Mouse (Mus musculus) heart, adult 2 months (tissue): ENCODE data around the gene Tbc1d5. TPM values are rescaled to one million over a fixed set of nuclear protein-coding genes. Genes with fewer than 3 reads are reported as not detected.

Experiments used
- DNase-seq, 2 experiments: peaks; one replicate each; pipeline ENCODE4 v3.0.0; 2021
- H3K27ac ChIP-seq: fragments of 200-600 bp; 2 replicates; pipeline ENCODE4 v1.8.1; 2022
- H3K27me3 ChIP-seq: fragments of 200-500 bp; 2 replicates; pipeline ENCODE4 v1.6.1; 2012; ENCODE audit warnings: mild to moderate bottlenecking, low read length, inconsistent platforms, mixed read lengths; ENCODE audit not compliant: control insufficient read depth, insufficient read depth
- H3K36me3 ChIP-seq: fragments of 200-500 bp; 2 replicates; pipeline ENCODE4 v1.6.1; 2012; ENCODE audit warnings: low read length, inconsistent platforms; ENCODE audit not compliant: control insufficient read depth, insufficient read depth
- H3K4me1 ChIP-seq: fragments of 200-500 bp; 2 replicates; pipeline ENCODE4 v1.6.1; 2011; ENCODE audit warnings: low read length; ENCODE audit not compliant: control insufficient read depth, insufficient read depth
- H3K4me3 ChIP-seq: fragments of 200-600 bp; 2 replicates; pipeline ENCODE4 v1.8.1; 2022
- H3K79me2 ChIP-seq: fragments of 200-500 bp; replicated peaks from 2 replicates; pipeline ENCODE4 v1.6.1; 2012; ENCODE audit warnings: mild to moderate bottlenecking, inconsistent platforms, low read length, moderate library complexity, mixed read lengths; ENCODE audit not compliant: control insufficient read depth, insufficient read depth
- H3K9ac ChIP-seq: fragments of 200-500 bp; 2 replicates; pipeline ENCODE4 v1.6.1; 2012; ENCODE audit warnings: low read depth, mild to moderate bottlenecking, control low read depth, inconsistent platforms, low read length, mixed read lengths
- CTCF ChIP-seq: fragments of 200-600 bp; IDR thresholded peaks from 2 replicates; pipeline ENCODE4 v1.8.1; 2022; ENCODE audit warnings: antibody characterized with exemption, mild to moderate bottlenecking, moderate library complexity
- EP300 ChIP-seq: fragments of 200-500 bp; IDR thresholded peaks from 2 replicates; pipeline ENCODE4 v1.6.1; 2011; ENCODE audit warnings: low read depth, low read length, control low read depth; ENCODE audit not compliant: insufficient read depth
- POLR2A ChIP-seq: fragments of 200-500 bp; IDR thresholded peaks from 2 replicates; pipeline ENCODE4 v1.6.1; 2011; ENCODE audit warnings: mild to moderate bottlenecking, low read depth, low read length, control low read depth; ENCODE audit not compliant: insufficient read depth
- WGBS: fragments of 180-500 bp; shearing (Covaris S2); methylation state at CpG from one replicate; pipeline ENCODE4 v1.1.7; 2018; 5-methylcytosine and 5-hydroxymethylcytosine counted together
- intact Hi-C: fragments of 180-260 bp; cut with DNase I; formaldehyde crosslinking; loops from one replicate; pipeline ENCODE4 v1.15.1; 2025
- polyA plus RNA-seq: library from polyadenylated mRNA; depleted of rRNA; stranded (reverse); fragments of >200 nt; gene quantifications from 2 replicates; pipeline ENCODE4 v1.2.3, GENCODE M21; 2012
- total RNA-seq, 2 experiments: library from RNA; stranded (reverse); gene quantifications; 2 replicates each; pipeline ENCODE4 v1.2.3; 2021

Tbc1d5 gene
- total and polyA plus RNA-seq, 3 experiments: 8.5 to 19.4 (median 15.8) TPM

GRCm38 (mm10) chr17:50738476-50738875 is 440.7 kb downstream of the Tbc1d5 start:
- DNase-seq: no peak
- peaks cover 23% of the 10 kb centered on the region for H3K4me1 ChIP-seq
- no peak overlapping the region for H3K27ac ChIP-seq
- no peaks in the 10 kb centered on the region for H3K27me3 ChIP-seq
- no peaks in the 10 kb centered on the region; the same call in 1 of the 2 replicates for H3K79me2 ChIP-seq
- intact Hi-C loops: loop anchor here (2.0 kb wide), 1 partner anchor 14 kb away; no protein-coding TSS in a partner anchor
- TF ChIP-seq EP300: no peak
- no peak for TF ChIP-seq POLR2A
- TF ChIP-seq CTCF: no peak
- no peak overlapping the region for H3K9ac ChIP-seq
- peaks cover 3% of the 10 kb centered on the region for H3K36me3 ChIP-seq
- 82% methylated on average over 2 of the region's 2 CpGs for WGBS
- H3K4me3 ChIP-seq: no peak overlapping the region

GRCm38 (mm10) chr17:50737068-50737467 is 442.1 kb downstream of the Tbc1d5 start:
- peaks cover 23% of the 10 kb centered on the region for H3K4me1 ChIP-seq
- no peak for TF ChIP-seq CTCF
- TF ChIP-seq POLR2A: no peak
- TF ChIP-seq EP300: 0 out of 2 replicates have a peak, but pooled peaks have one; percentile 6
- intact Hi-C loops: no loop called here
- no peaks in the 10 kb centered on the region for H3K27me3 ChIP-seq
- H3K9ac ChIP-seq: no peak overlapping the region
- 18% methylated on average over 2 of the region's 2 CpGs for WGBS
- no peak for DNase-seq
- peaks cover 3% of the 10 kb centered on the region for H3K36me3 ChIP-seq
- H3K27ac ChIP-seq: peak overlapping the region; percentile 75
- H3K4me3 ChIP-seq: no peak overlapping the region
- H3K79me2 ChIP-seq: no peaks in the 10 kb centered on the region

DNA sequence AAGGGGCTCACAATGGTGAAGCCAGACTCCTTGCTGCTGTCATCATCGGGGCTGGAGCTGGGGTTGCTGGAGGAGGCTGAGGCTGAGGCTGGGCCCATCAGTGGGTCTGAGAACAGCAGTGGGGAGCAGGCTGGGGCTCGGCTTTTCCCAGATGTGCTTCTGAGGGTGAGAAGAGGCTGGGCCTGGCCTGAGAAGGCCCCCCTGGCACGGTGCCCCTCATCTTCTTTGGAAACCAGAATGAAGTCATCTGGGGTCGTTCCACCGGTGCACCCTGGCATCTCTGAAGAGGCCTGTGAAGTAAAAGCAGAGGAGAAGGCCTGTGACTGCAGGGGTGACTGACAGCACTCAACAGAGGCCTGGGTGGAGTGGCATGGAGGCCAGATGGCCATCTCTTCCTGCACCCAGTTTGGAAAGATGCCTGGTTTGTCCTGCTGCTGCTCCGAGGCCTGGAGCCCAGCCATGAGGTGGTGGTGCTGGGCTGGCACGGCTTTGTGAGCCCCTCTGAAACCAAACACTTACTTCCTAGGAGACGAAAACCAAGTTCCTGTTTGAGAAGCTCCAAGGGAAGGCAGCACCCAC is 443.1 kb downstream of the Tbc1d5 start:
- peak overlapping the region; percentile 75 for H3K27ac ChIP-seq
- no peaks in the 10 kb centered on the region for H3K27me3 ChIP-seq
- TF ChIP-seq CTCF: no peak
- no peak for TF ChIP-seq EP300
- TF ChIP-seq POLR2A: no peak
- H3K36me3 ChIP-seq: peaks cover 3% of the 10 kb centered on the region
- 34% methylated on average over 8 of the region's 8 CpGs for WGBS
- intact Hi-C loops: no loop called here
- H3K79me2 ChIP-seq: no peaks in the 10 kb centered on the region
- H3K4me1 ChIP-seq: peaks cover 23% of the 10 kb centered on the region
- no peak overlapping the region for H3K4me3 ChIP-seq
- peak overlapping the region; percentile 11 for H3K9ac ChIP-seq
- DNase-seq: peak; percentile 57

GRCm38 (mm10) chr17:50735382-50735954 is 443.7 kb downstream of the Tbc1d5 start:
- DNase-seq: peak; percentile 62 to 77
- Histone ChIP-seq H3K79me2 (no peaks in the 10 kb centered on the region), H3K27ac (peak overlapping the region; percentile 75), H3K9ac (peak overlapping the region; percentile 22; the same call in 1 of the 2 replicates), H3K36me3 (peaks cover 3% of the 10 kb centered on the region), H3K27me3 (no peaks in the 10 kb centered on the region), H3K4me3 (no peak overlapping the region), H3K4me1 (peaks cover 22% of the 10 kb centered on the region)
- TF ChIP-seq POLR2A (peak; percentile 67), EP300 (peak; percentile 83; the same call in 1 of the 2 replicates), CTCF (no peak)
- 47% methylated on average over 4 of the region's 4 CpGs for WGBS
- intact Hi-C loops: no loop called here

- DNase-seq: no peak
- intact Hi-C loops: loop anchor here (5.0 kb wide), 1 partner anchor 52 kb away; no protein-coding TSS in a partner anchor
- TF ChIP-seq EP300 (no peak), POLR2A (no peak), CTCF (no peak)
- H3K79me2 ChIP-seq: no peaks in the 10 kb centered on the region
- H3K27me3 ChIP-seq: no peaks in the 10 kb centered on the region
- whole genome bisulfite sequencing: 70% methylated on average over 6 of the region's 6 CpGs
- H3K36me3 ChIP-seq: peaks cover 3% of the 10 kb centered on the region
- H3K4me1 ChIP-seq: peaks cover 22% of the 10 kb centered on the region
- H3K27ac ChIP-seq: peak overlapping the region; percentile 75
- H3K4me3 ChIP-seq: no peak overlapping the region
- peak overlapping the region; percentile 22; the same call in 1 of the 2 replicates for H3K9ac ChIP-seq
Measured at GRCm38 (mm10) chr17:50734781-50735180, 444.4 kb downstream of the Tbc1d5 start.

DNA sequence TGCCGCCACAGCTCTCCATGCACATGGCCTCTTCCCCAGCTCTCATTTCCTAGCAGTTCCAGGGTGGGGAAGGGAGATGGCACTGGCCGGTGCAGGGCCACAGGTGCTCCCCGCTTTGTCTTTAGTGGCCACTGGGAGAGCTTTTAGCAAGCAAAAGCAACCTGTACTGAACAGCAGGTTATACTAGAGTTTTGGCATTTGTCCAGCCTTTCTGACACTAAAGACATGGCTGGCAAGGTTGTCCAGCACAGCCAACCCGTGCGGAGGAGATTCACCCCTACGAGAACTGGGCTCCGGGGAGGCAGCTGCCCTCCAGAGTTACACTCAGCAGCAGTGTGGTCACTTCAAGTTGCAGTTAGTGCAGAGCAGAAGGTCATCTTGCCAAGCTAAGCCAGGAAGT is 445.8 kb downstream of the Tbc1d5 start:
- 78% methylated on average over 7 of the region's 7 CpGs for WGBS
- H3K4me1 ChIP-seq: peaks cover 22% of the 10 kb centered on the region
- intact Hi-C loops: loop anchor here (5.0 kb wide), 1 partner anchor 51 kb away; no protein-coding TSS in a partner anchor
- TF ChIP-seq EP300 (no peak), POLR2A (no peak), CTCF (no peak)
- H3K36me3 ChIP-seq: peaks cover 3% of the 10 kb centered on the region
- no peak overlapping the region for H3K9ac ChIP-seq
- no peak for DNase-seq
- no peak overlapping the region for H3K27ac ChIP-seq
- no peaks in the 10 kb centered on the region for H3K27me3 ChIP-seq
- H3K79me2 ChIP-seq: no peaks in the 10 kb centered on the region
- H3K4me3 ChIP-seq: no peak overlapping the region
